Mouse (Mus musculus) cerebellum, adult 11 months (tissue): ENCODE measurements at regions not wholly inside any gene's neighbourhood (a gene's known extent, or its start where the extent isn't known, plus 50 kb on each side); places are given as distances from the start of the nearest gene placed in this dataset.

Experiments used
- DNase-seq: peaks from one replicate; pipeline ENCODE4 v3.0.0; 2022

DNA sequence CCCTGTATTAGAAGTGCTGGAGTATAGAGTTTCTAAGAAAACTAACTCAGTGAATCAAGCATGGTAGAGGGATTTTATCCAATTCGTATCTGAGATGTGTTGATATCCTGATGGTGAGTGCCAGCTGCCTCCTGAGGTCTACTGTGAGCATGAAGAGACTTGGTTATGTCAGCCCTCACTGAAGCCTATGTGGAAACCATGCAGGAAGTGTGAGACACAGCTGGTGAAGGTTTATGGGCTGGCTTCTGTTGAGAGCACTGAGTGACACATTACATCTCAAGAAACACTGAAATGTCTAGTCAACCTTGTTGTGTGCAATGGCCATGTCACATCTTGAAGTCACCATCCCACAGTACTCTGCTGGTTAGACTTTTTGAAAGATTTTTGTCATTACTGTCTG lies 104.6 kb downstream of the Psmg1 start:
- DNase-seq = no peak

DNA sequence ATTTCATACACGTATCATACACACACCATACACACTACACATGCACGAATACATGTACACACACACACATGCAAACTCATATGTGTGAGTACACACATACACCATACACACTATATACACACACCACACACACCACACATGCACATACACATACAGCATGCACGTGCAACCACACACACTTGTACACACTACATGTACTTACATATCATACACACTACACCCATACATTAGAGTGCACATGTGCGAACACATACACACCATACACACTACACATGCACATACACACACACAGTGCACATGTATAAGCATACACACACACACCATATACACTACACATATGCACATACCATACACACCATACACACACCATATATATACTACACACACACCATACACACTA lies 117.5 kb downstream of the Psmg1 start:
- no peak for DNase-seq

DNA sequence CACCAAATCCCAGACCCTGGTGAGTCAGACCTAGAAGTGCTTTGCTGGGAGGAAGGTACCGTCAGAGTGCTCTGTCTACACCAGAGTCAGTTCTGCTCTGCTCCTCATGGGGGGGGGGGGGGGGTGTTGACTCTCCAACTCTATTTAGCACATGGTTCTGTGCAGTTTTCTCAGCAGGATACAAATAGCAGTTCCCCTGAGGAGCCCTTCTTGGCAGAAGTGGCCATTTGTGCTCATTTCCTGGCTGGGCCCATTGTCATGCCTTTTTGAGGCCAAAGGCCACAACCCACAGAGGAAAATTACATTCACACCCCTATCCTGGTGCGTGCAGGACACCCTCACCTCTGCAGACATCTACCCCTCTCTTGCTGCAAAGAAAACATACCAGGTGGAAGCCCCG lies 118.3 kb downstream of the Psmg1 start:
- DNase-seq = no peak

DNA sequence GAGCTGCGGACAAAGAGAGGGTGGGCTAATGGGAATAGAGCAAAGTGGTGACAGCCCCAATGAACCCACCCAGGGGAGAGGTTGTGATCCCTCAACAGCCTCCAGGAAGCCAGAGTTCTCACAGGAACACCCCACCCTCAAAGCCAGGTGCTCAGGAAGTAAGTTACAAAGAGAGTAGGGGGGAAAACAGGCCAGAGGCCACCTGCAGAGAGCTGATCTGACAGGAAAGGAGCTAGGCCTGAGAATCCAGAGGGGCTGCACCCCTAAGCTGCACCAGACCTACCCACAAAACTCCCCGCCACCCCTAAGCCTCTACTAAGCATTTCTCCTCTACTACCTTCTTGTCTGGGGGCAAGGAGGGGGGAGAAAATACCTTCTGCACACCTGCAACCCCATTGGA lies 120.5 kb downstream of the Psmg1 start:
- no peak for DNase-seq

DNA sequence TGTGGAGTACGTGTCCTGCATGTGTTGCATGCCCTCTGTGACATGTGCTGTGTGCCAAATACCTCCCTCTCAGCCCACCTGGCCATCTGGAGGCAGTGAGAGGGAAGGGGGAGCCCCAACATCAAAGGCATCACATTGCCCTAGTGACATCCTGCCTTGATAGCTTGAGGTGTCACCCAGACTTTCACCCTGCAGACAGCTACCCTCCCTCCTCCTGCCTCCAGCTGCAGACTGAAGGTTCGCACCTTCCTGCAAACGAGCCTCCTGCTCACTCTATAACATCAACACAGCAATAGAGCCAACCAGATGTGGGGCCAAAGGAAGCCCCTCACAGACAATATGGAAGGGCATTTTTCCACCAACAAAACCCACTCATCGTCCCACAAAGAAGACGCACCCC lies 121.3 kb downstream of the Psmg1 start:
- no peak for DNase-seq

DNA sequence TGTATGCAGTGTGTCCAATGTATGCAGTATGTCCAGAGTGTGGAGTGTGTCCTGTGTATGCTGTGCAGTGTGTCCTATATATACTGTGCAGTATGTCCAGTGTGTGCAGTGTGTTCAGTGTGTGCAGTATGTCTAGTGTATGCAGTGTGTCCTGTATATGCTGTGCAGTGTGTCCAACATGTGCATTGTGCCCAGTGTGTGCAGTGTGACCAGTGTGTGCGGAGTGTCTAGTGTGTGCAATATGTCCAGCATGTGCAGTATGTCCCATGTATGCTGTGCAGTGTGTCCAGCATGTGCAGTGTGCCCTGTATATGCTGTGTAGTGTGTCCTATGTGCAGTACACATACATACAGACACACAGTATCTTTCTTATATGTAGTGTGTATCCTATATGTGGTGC lies 121.9 kb downstream of the Psmg1 start:
- no peak for DNase-seq

DNA sequence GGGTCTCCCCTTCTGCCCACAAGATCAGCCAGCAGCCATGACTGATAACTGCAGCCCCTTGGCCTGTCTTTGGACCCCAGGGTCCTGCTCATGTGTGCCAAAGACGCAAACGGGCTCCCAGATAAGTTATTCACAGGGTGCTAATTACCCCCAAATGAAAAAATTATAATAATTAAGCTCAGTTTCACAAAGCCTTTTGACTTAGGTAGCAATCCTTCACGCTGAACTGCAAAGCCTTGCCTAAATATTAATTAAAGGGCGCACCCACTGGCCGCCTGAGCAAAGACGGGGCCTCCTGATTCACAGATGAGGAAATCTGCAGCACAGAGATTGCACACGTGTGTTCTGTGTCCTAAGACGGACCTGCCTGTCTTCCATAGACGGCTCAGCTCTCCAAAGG lies 123.2 kb downstream of the Psmg1 start:
- DNase-seq = no peak

DNA sequence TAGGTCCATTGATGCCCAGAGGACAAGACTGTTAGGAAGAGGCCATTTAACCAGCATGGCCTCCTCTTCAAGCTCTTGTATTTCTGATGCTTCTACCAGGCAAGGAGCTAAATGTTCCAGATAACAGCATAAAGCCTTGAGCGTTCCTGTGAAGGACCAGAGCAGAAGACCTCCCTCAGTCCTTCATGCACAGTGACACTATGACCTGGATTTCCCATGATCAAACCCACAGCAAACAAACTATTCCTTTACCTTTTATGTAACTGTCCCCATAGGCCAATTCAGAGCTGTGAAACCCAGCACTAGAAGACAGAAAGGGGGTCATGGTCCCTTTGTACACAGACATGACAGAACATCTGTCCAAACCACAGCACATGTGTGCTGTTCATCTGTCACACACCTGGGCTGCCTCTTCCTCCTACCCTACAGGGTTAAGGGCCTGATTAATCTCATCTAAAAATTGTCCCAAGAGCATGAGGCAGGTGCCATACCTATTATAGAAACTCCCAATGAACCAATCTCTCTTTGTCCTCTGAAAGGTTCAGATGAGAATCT lies 123.8 kb downstream of the Psmg1 start:
- no peak for DNase-seq

DNA sequence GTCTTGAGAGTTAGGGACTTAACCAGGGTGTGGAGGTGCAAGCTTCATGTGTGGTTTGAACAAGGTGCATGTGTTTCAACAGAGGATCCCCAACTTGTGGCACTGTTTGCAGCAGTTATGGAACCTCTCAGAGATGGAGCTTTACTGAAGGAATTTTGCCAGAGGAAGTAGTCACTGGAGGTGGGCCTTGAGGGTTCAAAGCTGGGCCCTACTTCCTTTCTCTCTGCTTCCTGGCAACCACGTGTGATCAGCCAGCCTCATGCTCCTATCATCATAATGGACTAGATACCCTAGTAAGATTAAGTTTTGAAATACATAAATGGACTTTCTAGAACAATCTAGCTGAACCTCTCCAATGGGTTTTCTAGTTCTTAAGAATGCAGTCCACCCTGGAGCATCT lies 125.2 kb downstream of the Psmg1 start:
- no peak for DNase-seq

DNA sequence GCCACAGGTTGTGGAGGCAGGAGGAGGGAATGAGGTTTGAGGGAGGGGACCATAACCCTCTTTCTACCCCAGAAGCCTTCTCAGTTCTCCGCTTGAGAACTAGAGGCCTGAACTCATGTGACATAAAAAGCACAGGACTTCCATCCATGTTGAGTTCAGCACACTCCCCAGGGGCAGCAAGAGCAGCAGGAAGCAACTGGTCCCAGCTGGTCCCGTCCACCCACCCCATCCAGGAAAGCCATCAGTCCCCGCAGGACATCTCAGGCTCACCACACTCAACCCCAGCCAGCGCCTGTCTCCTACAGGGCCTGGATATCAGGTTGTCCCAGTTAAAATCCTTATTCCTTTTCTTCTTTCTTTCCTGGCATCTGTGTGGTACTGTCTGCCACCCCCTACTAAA lies 126.1 kb downstream of the Psmg1 start:
- DNase-seq = no peak

DNA sequence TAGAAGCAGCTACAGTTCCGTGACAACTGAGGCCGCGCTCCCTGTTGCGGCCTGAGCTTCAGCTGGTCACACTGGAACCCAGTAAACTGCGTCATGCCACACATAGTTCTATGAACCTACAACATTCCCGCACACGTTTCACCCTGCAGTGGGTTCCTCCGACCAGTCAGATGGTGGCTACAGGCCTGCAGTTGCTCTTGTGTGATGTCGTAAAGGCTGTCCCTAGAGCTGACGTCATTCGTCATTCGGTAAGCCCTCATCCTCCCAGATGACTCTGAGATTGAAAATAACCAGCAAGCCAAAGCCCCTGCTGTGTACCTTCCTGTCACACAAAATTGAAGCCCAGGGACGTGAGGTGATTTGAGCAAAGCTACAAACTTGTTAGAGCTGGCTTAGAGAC lies 126.7 kb downstream of the Psmg1 start:
- DNase-seq = no peak

DNA sequence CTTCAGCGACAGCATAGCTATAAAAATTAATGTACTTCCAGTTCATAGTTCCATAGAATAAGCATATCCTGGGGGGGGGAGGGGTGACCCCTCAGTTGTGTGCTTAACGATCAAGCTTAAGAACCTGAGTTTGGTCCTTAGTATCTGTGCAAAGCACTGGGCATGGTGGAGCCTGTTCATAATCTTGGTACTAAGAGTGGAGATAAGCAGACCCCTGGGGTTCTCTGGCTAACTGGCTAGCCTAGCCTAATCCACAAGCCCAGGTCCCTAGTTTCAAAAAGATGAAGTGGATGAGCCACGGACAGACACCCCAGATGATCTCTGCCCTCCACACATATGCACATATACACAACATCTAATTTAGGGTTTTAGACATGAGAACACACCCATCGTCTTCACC lies 127.2 kb downstream of the Psmg1 start:
- no peak for DNase-seq

DNA sequence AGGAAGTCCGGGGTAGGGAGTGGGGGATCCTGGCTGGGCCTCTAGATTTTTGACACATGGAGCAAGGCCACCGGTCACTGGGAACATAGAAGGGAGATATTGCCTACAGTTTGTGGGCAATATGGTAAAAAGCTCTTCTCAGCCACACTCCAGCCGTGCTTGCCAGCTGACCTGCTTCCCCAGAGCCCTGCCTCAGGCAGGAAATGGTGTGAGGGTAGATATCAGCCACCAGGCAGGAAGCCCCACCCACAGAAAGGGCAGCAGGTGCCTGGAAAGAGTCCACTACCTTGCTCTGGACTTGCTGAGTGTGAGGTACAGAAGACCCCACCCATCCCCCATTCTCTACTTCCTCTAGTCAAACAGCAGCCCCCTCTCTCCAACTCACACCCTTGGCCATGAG lies 128.1 kb downstream of the Psmg1 start:
- DNase-seq = no peak

DNA sequence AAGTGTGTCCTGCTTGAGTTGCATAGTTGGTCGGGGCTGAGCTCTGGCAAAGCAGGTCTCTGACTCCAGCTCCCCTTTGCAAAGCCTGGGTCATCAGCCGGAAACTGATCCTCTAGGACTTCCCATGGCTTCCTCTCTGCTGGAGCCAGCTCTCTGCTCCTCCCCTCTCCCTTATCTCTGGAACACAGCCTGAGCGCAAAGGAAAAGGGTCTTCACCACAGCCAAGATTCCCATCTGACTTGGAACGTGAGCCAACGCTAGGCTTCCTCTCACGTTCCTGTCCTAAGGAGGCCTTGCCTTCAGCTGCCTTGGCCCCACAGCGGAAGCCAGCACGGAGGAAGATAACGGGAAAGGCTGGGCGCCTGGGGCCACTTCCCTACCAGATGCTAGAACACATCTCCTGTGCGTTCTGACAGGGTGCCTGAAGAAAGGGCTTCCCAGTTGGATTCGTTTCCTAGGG lies 129.5 kb downstream of the Psmg1 start:
- no peak for DNase-seq

DNA sequence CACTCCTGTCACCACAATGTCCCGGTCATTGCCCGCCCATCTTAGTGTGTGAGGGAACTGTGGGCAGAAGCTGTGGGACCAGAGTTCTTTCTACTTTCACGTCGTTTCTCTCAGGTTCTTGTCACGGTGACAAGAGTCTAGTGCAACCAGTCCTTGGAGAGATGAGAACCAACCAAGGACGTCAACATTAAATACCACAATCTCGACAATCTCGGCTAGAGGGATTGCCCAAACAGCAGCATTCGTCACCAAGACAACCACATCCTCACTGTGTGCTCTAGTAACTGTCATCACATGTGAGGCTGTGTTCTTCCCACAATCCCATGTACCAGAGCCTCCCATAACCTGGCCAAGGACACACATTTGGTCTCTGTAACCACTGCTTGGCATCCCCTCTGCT lies 129.9 kb downstream of the Psmg1 start:
- DNase-seq = no peak

DNA sequence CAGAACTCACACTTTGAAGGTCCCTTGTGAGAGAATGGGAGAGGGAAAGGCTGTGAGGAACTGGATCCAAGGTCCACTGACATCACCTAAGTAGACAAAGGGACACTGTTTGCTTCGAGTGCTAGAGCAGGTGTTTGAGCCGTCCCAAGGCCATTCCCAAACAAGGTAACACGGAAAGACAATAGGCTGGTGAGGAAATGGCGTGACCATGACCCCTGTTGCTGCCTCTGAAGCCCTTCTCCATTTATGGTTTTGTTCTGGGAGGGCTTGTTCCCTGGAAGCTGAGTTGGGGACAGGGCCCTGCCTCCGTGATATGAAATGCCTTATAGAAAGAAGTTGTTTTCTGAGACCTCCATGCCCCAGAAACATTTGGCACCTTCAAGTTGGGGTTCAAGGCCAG lies 130.6 kb downstream of the Psmg1 start:
- DNase-seq = no peak

DNA sequence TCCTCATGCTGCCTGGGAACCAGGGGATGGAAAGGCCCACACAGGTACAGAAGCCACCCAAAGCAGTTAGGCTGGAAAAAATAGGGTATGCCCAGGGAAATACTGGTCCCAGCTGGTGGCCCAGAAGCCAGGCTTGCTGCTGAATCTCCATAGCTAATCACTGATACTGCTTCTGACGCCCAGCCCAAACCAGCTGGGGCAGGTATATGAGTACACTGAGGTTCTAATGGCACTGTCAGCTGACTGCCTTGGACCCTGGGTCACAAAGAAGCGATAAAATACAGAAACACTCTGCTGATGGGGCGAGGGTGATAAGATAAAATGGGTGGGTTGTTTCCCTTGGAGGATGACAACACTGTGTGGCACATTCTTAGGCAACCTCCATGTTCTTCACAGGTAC lies 133.4 kb downstream of the Psmg1 start:
- no peak for DNase-seq

DNA sequence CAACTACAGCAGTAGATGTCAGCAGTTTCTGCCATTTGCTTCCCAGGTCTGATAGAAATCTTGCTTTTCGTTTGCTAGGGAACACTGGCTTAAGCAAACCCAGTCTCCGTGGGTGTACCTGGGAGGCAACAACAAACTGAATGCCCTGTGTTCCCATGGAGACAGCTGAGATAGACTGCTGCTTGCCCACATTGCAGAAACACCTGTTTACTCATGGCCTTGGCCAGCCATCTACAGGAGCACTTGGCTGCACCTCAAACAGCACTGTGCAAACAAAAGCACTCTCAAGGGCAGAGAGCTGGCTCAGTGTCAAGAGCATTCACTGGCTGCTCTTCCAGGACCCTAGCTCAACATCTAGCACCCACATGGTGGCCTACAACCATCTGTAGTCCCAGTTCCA lies 135.5 kb downstream of the Psmg1 start:
- no peak for DNase-seq

DNA sequence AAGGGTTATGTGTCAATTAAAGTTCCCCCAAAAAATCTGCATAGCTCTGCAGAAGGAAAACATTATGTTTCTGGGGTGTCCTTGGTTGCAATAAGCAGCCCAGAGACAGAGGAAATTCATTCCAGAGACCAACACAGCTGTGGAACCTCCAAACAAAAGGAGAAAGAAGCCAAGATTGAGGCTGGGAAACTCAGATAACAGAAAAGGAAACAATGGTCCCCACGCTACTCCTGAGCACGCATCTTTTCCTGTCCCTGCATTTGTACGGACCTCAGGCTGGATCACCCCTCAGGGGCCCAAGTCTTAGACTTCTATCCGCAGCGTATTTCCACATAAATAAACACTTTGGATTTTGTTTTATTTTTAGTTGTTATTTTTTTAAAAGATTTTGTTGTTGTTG lies 138.9 kb downstream of the Psmg1 start:
- DNase-seq = no peak

DNA sequence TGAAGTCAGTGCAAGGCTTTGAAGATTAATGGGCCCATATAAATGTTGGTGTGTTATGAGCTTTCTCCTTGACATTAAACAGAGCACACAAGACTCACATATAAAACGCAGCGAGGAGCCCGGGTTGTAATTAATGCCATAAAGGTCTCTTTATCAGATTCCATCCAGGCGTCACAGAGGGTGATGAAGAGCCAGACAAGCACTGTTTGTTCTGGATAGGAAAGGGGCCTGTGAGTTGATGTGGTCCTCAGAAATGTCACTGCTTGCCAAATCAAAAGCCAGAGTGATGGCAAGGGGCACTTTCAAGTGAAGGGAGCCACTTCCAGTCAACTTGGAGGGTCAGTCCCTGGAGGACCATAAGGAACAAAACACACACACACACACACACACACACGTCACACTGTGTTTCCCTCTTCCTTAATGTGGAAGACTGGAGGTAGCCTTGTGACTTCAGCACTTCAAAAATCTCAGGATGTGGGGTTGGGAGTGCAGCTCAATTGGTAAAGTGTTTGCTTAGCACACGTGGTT lies 142.1 kb downstream of the Psmg1 start:
- no peak for DNase-seq

DNA sequence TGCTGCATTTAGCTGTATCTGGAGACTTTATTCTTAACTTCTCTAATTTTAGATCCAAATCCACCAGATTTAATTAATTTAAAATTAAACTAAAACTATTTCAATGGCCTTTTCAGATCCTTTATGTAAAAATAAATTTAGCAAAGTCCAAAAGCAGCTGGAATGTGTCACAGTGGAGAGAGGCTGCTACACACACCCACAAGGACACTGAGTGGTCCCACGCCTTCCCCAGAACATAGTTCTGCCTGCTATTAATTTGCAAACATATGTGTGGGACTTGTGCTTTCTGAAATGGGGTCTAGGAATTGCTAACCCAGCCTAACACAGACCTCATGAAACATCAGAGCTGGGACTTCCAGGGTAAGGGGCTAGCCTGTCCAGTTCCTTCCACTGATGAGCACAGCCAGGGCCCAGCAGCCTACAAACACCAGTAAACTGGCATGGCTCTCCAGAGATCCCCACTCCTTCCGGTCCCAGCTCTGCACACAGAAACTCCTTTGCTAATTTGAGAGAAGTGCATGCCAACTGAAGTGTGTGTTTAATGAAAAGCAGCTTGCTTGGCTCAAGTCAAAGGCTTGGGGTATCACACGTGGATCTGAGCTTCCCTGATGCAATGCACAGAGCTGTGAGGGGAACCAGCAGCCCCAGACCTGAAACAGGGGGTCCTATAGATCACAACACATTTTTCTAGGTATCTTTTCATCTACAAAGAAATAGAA lies 142.8 kb downstream of the Psmg1 start:
- no peak for DNase-seq

DNA sequence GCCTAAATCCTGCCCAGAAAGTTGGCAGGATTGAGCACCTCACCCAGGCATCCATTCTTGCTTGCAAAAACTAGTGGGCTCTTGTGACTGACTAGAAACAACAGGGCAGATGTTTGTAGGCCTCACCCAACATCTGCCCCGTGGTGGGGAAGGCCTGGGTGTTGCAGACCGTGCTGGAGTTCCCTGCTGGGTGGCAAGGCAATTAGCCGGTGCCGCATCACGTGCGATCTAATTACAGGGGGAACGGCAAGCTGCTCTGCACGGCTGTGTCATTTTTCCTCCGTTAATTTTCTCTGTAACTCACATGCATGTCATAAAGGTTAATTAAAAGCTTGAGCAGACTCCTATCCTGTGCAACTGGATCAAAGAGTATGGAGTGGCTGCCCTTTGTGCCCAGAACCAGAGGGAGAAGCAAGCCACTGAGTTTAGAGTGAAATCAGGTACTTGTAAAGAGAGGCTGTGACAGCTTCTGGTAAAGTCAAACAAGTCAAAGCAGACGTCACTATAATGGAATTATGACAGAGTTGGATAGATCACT lies 143.5 kb downstream of the Ets2 start:
- DNase-seq = no peak

DNA sequence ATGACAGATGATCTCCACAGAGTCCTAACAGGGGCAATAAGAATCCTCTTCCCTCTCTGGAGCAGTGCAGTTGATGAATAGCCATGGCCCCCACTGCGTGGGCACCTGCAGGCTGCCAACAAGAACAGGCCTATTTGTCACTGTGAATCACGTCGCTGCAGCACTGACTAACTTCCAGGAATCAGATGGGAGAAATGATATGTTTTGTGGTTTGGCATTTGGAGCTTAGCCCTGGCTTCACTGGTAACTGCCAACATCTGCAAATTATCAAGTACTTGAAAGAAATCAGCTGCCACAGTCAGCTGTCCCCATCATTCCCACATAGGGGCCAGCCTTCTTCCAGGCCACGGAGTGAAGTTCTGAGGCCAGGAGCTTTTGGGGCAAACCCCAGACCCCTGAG lies 142.8 kb downstream of the Ets2 start:
- DNase-seq = no peak

DNA sequence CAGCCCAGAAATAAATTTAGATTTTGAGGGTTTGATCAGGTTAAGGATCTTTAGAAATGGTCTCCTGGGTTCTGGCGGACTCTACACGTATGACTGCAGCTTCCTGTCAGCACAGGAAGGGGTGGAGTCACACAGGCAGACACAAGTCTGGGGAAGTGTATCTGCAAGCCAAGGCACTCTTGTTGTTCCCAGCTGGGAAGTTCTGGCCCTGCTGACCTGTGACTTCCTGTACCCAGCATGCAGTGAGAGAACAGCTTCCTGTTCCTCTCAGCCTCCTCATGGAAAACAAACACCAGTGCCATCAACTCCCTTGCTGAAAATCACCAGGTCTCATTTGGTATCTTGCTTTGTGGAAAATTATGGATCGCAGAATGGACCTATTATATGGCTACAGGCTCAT lies 140.9 kb downstream of the Ets2 start:
- DNase-seq = no peak
